Mouse (Mus musculus) olfactory bulb, adult 2 months (tissue): ENCODE data around the gene Spesp1. TPM values are rescaled to one million over a fixed set of nuclear protein-coding genes. Genes with fewer than 3 reads are reported as not detected.
A peak's percentile ranks its signal among the peaks of the same experiment; 100 is the strongest.

ENCODE experiments used
- H3K27ac ChIP-seq: fragments of 200-500 bp; 2 replicates; pipeline ENCODE4 v1.5.1; 2012; ENCODE audit warnings: low read depth, low read length; ENCODE audit not compliant: insufficient read depth
- H3K4me1 ChIP-seq: fragments of 200-500 bp; 2 replicates; pipeline ENCODE4 v1.6.1; 2012; ENCODE audit warnings: low read length; ENCODE audit not compliant: control insufficient read depth, insufficient read depth
- H3K4me3 ChIP-seq: fragments of 200-500 bp; 2 replicates; pipeline ENCODE4 v1.5.1; 2012; ENCODE audit warnings: mild to moderate bottlenecking, low read depth, low read length, moderate library complexity; ENCODE audit not compliant: insufficient read depth
- CTCF ChIP-seq: fragments of 200-500 bp; IDR thresholded peaks from 2 replicates; pipeline ENCODE4 v1.5.1; 2012; ENCODE audit warnings: low read depth, mild to moderate bottlenecking, low read length, moderate library complexity; ENCODE audit not compliant: insufficient read depth
- POLR2A ChIP-seq: fragments of 200-500 bp; IDR thresholded peaks from 2 replicates; pipeline ENCODE4 v1.6.1; 2012; ENCODE audit warnings: mild to moderate bottlenecking, low read depth, low read length, moderate library complexity; ENCODE audit not compliant: insufficient read depth
- WGBS: fragments of 180-500 bp; shearing (Covaris S2); methylation state at CpG from one replicate; pipeline ENCODE4 v1.1.7; 2018; 5-methylcytosine and 5-hydroxymethylcytosine counted together
- polyA plus RNA-seq: library from polyadenylated mRNA; stranded (reverse); fragments of >200 nt; gene quantifications from 2 replicates; pipeline ENCODE4 v1.2.4, GENCODE M21; 2012; ENCODE audit warnings: low replicate concordance; ENCODE audit not compliant: missing spikeins, insufficient read depth, insufficient read length

The Spesp1 gene
- polyA plus RNA-seq, 1 experiment, result not detected

DNA sequence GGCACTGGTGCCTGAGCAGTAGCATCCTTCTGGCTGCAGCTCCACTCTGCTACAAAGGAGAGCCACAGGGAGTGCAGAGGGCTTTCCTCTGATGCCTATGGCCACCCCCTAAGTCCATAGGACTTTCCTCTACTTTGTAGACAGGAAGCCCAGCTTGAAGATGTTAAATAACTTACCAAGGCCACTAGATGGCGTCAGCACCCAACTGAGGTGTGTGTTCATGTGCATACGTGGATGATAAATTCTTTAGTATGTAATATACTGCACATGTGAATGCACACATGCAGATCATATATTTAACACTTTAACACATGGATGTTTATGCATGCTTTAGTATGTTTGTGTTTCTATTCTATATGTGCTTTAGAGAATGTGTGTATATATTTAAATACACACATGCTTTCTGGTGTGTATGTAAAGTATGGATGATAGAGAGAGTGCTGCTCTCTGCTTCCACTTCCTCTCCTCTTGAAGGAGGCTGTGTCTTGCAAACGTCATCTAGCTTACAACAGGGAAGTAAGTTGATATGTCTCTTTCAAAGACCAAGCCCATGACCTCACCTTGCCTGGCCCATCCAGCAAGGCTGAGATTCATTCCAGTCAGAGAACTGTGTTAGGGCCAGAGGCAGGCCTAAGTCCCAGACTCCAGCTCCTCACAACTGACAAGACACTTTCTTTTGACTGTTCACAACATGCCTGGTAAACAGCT is 28.1 kb downstream of the Spesp1 start:
- Histone ChIP-seq H3K4me3 (no peak overlapping the region), H3K27ac (peak overlapping the region; percentile 92), H3K4me1 (peaks cover 38% of the 10 kb centered on the region)
- TF ChIP-seq POLR2A (no peak), CTCF (no peak)
- 16% methylated on average over 3 of the region's 3 CpGs for WGBS

DNA sequence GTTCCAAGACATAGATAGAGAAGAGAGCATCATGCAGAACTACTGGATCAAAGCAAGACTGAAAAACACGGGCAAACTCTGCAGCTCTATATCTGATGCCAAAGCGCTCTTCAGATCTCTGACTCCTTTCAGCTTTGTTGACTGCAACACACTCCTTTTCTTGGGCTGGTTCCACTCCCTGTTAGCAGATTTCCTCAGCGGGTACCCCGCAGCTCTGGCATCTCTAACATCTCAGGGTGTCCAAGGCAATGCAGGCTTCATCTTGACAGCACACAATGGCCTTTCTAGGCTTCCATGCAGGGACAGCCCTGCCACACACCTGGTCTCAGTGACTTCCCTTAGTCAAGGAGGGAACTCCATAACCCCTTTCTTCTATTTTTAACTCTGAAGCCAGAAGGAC is 31.7 kb downstream of the Spesp1 start:
- WGBS, result 71% methylated on average over 4 of the region's 4 CpGs
- Histone ChIP-seq H3K4me1 (peaks cover 13% of the 10 kb centered on the region), H3K27ac (no peak overlapping the region), H3K4me3 (no peak overlapping the region)
- no peak for TF ChIP-seq CTCF
- no peak for TF ChIP-seq POLR2A

DNA sequence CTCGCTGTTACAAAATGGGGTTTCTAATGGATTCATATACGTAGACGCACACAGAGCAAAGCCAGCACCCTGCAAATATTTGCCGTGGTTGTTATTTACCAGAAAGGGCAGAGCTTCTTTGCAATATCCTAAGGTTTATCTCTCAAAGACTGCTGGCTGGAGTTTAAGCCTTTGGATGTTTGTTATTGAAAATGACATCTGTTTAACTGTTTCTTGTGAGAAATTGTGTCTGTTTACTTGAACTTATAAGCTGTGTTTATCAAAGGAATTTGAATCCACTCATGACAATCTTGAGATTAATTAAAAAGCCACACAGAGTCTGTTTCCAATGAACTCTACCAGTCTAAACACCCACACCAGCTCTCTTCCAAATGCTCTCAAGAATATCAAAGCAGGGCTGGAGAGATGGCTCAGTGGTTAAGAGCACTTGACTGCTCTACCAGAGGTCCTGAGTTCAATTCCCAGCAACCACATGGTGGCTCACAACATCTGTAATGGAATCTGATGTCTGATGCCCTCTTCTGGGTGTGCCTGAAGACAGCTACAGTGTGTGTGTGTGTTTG is 35.5 kb downstream of the Spesp1 start:
- H3K4me1 ChIP-seq, result peaks cover 7% of the 10 kb centered on the region
- TF ChIP-seq POLR2A (no peak), CTCF (no peak)
- no peak overlapping the region for H3K4me3 ChIP-seq
- WGBS, result 38% methylated on average over 4 of the region's 4 CpGs
- H3K27ac ChIP-seq, result 0 out of 2 replicates have a peak overlapping the region, but pooled peaks have one; percentile 23

DNA sequence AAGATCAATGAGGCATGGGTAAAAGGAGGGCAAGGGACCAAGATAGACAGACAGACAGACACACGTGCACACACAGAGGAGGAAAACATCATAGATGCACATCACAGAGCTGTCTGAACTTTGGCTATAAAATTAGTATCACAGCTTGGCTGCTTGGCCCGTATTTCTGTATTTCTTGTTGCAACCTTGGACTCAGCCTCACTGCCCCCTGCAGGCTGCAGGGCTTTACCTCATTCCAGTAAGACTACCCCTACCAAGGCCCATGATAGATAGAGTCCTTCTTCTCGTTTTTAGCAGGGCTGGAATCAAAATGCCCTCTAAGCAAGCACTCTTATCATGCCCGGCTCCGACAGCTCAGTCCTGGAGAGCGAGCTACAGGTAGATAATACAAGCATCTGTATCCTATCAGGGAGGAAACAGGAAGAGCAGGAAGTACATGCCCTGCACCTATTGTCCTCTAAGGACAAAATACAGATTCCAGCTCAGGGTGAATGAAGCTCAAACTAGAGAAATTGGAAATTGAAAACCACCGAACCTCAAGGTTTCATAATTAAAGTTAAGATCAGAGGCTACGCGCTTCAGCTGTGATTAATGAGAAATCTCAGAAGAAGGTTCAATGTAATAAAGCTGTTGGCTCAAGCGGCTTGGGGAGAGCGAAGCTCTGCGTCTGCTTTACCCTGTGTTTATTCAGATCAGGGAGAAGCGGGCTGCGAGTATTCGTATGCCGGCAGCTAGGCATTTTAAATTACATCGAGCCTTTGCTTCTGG is 36.2 kb downstream of the Spesp1 start:
- Histone ChIP-seq H3K4me3 (no peak overlapping the region), H3K27ac (peak overlapping the region; percentile 23; the same call in 1 of the 2 replicates), H3K4me1 (peaks cover 7% of the 10 kb centered on the region)
- TF ChIP-seq CTCF, result peak; percentile 19; the same call in 1 of the 2 replicates
- TF ChIP-seq POLR2A, result no peak
- 43% methylated on average over 17 of the region's 17 CpGs for WGBS

DNA sequence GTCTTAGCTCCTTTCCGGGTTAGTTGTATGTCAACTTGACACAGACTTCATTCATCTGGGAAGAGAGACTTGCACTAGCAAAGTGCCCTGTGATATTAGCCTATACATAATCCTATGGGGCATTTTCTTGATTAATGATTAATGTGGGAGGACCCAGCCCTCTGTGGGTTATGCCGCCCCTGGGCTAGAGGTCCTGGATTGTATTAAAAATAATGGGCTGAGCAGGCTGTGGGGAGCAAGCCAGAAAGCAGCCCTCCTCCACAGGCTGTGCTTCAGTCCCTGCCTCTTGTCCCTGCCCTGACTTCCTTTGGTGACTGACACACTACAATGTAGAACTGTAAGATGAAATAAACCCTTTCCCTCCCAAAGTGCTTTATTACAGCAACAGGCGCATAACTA is 37.4 kb downstream of the Spesp1 start:
- H3K4me1 ChIP-seq, result peaks cover 7% of the 10 kb centered on the region
- WGBS, result 44% methylated on average over 3 of the region's 3 CpGs
- no peak for TF ChIP-seq CTCF
- TF ChIP-seq POLR2A, result no peak

DNA sequence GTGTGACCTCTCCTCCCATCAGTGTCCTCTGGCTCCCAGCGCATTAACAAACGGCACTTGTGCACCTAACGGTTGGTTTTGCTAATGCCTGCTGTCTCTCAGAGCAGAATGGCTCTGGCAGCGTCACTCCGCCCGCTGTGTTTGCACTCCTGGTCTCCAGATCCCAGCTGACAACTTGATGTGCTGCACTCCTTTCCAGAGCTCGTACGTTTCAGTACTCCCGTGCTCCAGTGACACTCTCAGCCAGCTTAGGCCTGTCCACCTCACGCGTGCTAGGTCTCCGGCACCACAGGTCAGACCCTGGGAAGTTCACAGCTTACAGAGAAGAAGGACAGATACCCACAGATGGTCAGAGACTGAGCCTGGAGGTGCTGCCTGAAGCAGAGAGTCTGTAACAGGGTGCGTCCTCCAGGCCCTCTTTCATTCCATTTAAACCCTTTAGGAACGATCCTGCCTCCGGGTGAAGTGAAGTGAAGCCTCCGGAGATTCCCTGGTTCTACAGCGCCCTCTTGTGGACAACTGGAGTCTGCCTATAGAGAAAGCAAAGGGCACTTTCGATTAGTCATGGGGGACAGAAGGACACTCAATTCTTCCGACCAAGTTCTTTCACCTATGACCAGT is 37.9 kb downstream of the Spesp1 start:
- Histone ChIP-seq H3K27ac (no peak overlapping the region), H3K4me1 (peaks cover 7% of the 10 kb centered on the region), H3K4me3 (peak overlapping the region; percentile 11; the same call in 1 of the 2 replicates)
- TF ChIP-seq POLR2A (no peak), CTCF (peak; percentile 62)
- WGBS, result 29% methylated on average over 19 of the region's 19 CpGs

More for the DNA sequence above, 37.4 kb downstream of the Spesp1 start:
- Histone ChIP-seq H3K27ac (no peak overlapping the region), H3K4me3 (no peak overlapping the region)

DNA sequence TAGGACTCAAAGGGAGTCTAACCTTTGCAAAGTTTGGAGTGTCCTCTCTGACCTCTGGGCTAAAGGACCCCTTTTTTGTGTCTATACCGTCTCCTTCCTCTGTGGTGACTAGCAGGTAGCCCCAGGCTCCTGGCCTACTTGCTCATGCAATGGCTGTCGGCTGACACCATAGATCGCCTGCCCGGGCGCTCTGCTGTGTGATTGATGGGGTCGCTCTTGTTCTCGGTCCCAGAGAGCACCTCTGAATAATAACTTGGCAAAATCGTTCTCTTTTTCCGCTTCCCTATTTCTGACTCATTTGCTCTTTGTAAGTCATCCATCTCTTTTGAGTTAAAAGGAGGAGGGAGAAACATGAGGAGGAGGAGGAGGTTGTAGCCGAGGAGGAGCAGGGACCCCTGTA is 42.0 kb downstream of the Spesp1 start:
- TF ChIP-seq POLR2A (no peak), CTCF (no peak)
- Histone ChIP-seq H3K27ac (no peak overlapping the region), H3K4me3 (no peak overlapping the region), H3K4me1 (peaks cover 16% of the 10 kb centered on the region)
- 75% methylated on average over 10 of the region's 10 CpGs for WGBS

DNA sequence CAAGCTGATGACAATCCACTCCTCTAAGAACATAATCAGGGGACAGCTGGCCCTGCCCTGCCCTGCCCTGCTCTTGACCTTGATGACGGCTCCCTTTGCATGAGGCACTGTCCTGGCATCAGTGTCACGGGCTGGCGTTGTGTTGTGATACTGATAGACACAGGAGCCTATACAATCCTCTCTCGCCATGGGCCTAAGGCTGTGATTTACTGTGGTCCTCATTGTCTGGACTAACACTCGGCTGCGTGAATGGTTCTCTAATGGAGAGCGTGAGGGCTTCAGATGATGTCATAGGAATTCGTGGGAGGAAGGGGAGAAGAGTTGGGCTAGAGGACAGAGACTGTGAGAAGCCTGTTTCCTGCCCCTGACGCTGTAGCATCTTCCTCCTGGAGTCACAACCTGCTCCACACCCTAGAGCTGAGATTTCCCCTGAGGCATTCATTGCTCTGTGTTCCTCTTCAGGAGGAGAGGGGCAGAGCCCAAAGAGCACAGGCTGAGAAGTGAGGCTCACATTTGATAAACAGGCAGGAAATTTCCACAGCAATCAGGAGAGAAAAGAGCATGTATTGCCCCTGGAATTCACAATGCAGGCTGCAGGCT is 44.5 kb downstream of the Spesp1 start:
- 52% methylated on average over 9 of the region's 9 CpGs for WGBS
- H3K27ac ChIP-seq, result no peak overlapping the region
- no peak for TF ChIP-seq POLR2A
- no peak for TF ChIP-seq CTCF
- peaks cover 9% of the 10 kb centered on the region for H3K4me1 ChIP-seq
- no peak overlapping the region for H3K4me3 ChIP-seq
